8 mouse cellular contexts compared by ENCODE assay signal in genomic region chr9:59989864-59990263, GRCm38 (mm10). TPM values are rescaled to one million over a fixed set of nuclear protein-coding genes. Genes with fewer than 3 reads are reported as not detected.
DNase-seq lines count a peak whose midpoint lies in the region; ATAC-seq and TF ChIP-seq lines count a peak whose summit lies in the region.

No protein-coding gene starts in this region.

- peak; percentile 48 for DNase-seq in forebrain, embryonic 10.5 days (ENCODE audit: extremely low spot score, low spot score)
- peak; percentile 64 for DNase-seq in urinary bladder, postnatal 14 days (ENCODE audit: low spot score)
- DNase-seq in urinary bladder, postnatal 10 days (ENCODE audit: low spot score), result no peak
- peak; percentile 80 for DNase-seq in embryo, embryonic 10 days (ENCODE audit: low spot score)
- DNase-seq in kidney, postnatal 4 days, result peak; percentile 76 to 78
- DNase-seq in lung, embryonic 14.5 days, result peak; percentile 93
- DNase-seq in splenic B cell, adult 2 months (ENCODE audit: low read depth, low spot score), result peak; percentile 66

- no peak for ATAC-seq in forebrain, embryonic 13.5 days
- no peak for ATAC-seq in lung, embryonic 14.5 days (ENCODE audit: insufficient read depth)

- H3K36me3 ChIP-seq in forebrain, embryonic 10.5 days (replicated peaks), result no peaks in the 10 kb centered on the region
- H3K36me3 ChIP-seq in forebrain, embryonic 13.5 days (ENCODE audit: poor library complexity, severe bottlenecking), result no peaks in the 10 kb centered on the region
- H3K36me3 ChIP-seq in lung, embryonic 14.5 days (ENCODE audit: insufficient read depth), result no peaks in the 10 kb centered on the region; the same call in 1 of the 2 replicates
- no peaks in the 10 kb centered on the region for H3K36me3 ChIP-seq in splenic B cell, adult 2 months (ENCODE audit: control insufficient read depth, insufficient read depth, low read length, poor library complexity, severe bottlenecking)

- H3K9ac ChIP-seq in forebrain, embryonic 13.5 days, result no peak overlapping the region
- no peak overlapping the region for H3K9ac ChIP-seq in lung, embryonic 14.5 days

- WGBS in forebrain, embryonic 10.5 days, result 0% methylated on average over 1 of the region's 1 CpGs
- 3% methylated on average over 1 of the region's 1 CpGs for WGBS in forebrain, embryonic 13.5 days
- 3% methylated on average over 1 of the region's 1 CpGs for WGBS in lung, embryonic 14.5 days

- no peaks in the 10 kb centered on the region for H3K4me1 ChIP-seq in forebrain, embryonic 10.5 days
- no peaks in the 10 kb centered on the region for H3K4me1 ChIP-seq in forebrain, embryonic 13.5 days
- H3K4me1 ChIP-seq in lung, embryonic 14.5 days (ENCODE audit: insufficient read depth), result no peaks in the 10 kb centered on the region

- H3K4me2 ChIP-seq in forebrain, embryonic 13.5 days, result no peak overlapping the region
- H3K4me2 ChIP-seq in lung, embryonic 14.5 days, result no peak overlapping the region

- no peaks in the 10 kb centered on the region for H3K9me3 ChIP-seq in forebrain, embryonic 10.5 days
- H3K9me3 ChIP-seq in forebrain, embryonic 13.5 days (replicated peaks), result no peaks in the 10 kb centered on the region
- no peaks in the 10 kb centered on the region for H3K9me3 ChIP-seq in lung, embryonic 14.5 days (ENCODE audit: low read depth, low read length)

- H3K4me3 ChIP-seq in forebrain, embryonic 10.5 days, result no peak overlapping the region
- no peak overlapping the region for H3K4me3 ChIP-seq in forebrain, embryonic 13.5 days
- H3K4me3 ChIP-seq in lung, embryonic 14.5 days (ENCODE audit: low read depth, low read length), result no peak overlapping the region

- TF ChIP-seq CTCF in lung, embryonic 14.5 days (IDR thresholded peaks at IDR 0.05; ENCODE audit: low read depth), result peak; percentile 83

- no peak overlapping the region for H3K27ac ChIP-seq in forebrain, embryonic 10.5 days
- no peak overlapping the region for H3K27ac ChIP-seq in forebrain, embryonic 13.5 days
- no peak overlapping the region for H3K27ac ChIP-seq in lung, embryonic 14.5 days (ENCODE audit: low read depth)

- no peaks in the 10 kb centered on the region for H3K27me3 ChIP-seq in forebrain, embryonic 10.5 days (ENCODE audit: poor library complexity, severe bottlenecking)
- no peaks in the 10 kb centered on the region for H3K27me3 ChIP-seq in forebrain, embryonic 13.5 days
- H3K27me3 ChIP-seq in lung, embryonic 14.5 days (ENCODE audit: insufficient read depth, low read length), result no peaks in the 10 kb centered on the region
- no peaks in the 10 kb centered on the region for H3K27me3 ChIP-seq in splenic B cell, adult 2 months (ENCODE audit: control insufficient read depth, insufficient read depth, low read length, poor library complexity, severe bottlenecking)

RNA-seq across cellular contexts. Expression of gene Nr2e3, which starts 29.4 kb away (rescaled TPM):
- polyA plus RNA-seq in forebrain, embryonic 10.5 days (2016; fragmentation: Nextera tagmentation; extraction: Ambion mirVana), result not detected in 2 replicates
- polyA plus RNA-seq in forebrain, embryonic 13.5 days (2015; fragmentation: Nextera tagmentation; extraction: Ambion mirVana), result not detected in 2 replicates
- not detected in 2 replicates for polyA plus RNA-seq in lung, embryonic 14.5 days (2014; fragmentation: Nextera tagmentation; extraction: Ambion mirVana)
